Mouse (Mus musculus) hindbrain, postnatal 0 days (tissue): ENCODE data around the gene Inpp5k. TPM values are rescaled to one million over a fixed set of nuclear protein-coding genes. Genes with fewer than 3 reads are reported as not detected.

ENCODE experiments used
- ATAC-seq: fragments of 200-750 bp; cut with Nextera tagmentation; 2 replicates; pipeline ENCODE4 v1.8.0; 2017; ENCODE audit warnings: mild to moderate bottlenecking, moderate TSS enrichment, moderate library complexity
- DNase-seq: peaks from one replicate; pipeline ENCODE4 v3.0.0-alpha.2; 2015; ENCODE audit warnings: low spot score
- H3K27ac ChIP-seq: fragments of 300-500 bp; sonication (generic); 2 replicates; pipeline ENCODE4 v1.5.1; 2014; ENCODE audit warnings: mild to moderate bottlenecking
- H3K27me3 ChIP-seq: fragments of 300-500 bp; sonication (generic); 2 replicates; pipeline ENCODE4 v1.6.1; 2014; ENCODE audit warnings: low read length, mixed read lengths; ENCODE audit not compliant: insufficient read depth
- H3K36me3 ChIP-seq: fragments of 300-500 bp; sonication (generic); 2 replicates; pipeline ENCODE4 v1.6.1; 2014; ENCODE audit warnings: low read length, mixed read lengths; ENCODE audit not compliant: insufficient read depth
- H3K4me1 ChIP-seq: fragments of 300-500 bp; sonication (generic); 2 replicates; pipeline ENCODE4 v1.6.1; 2014; ENCODE audit warnings: antibody characterized with exemption, low read length, mixed read lengths; ENCODE audit not compliant: insufficient read depth
- H3K4me2 ChIP-seq: fragments of 300-500 bp; sonication (generic); 2 replicates; pipeline ENCODE4 v1.6.1; 2014; ENCODE audit warnings: low read depth, mild to moderate bottlenecking, low read length, moderate library complexity, mixed read lengths
- H3K4me3 ChIP-seq: fragments of 300-500 bp; sonication (generic); 2 replicates; pipeline ENCODE4 v1.5.1; 2014; ENCODE audit warnings: low read length
- H3K9ac ChIP-seq: fragments of 300-500 bp; sonication (generic); replicated peaks from 2 replicates; pipeline ENCODE4 v1.6.1; 2014; ENCODE audit warnings: mild to moderate bottlenecking, low read length, moderate library complexity, mixed read lengths
- H3K9me3 ChIP-seq: fragments of 300-500 bp; sonication (generic); 2 replicates; pipeline ENCODE4 v1.6.1; 2016; ENCODE audit warnings: low read length, mixed read lengths
- CTCF ChIP-seq: IDR thresholded peaks from 2 replicates; pipeline ENCODE4 v1.5.1; 2016; ENCODE audit warnings: antibody characterized with exemption, control low read depth, low read depth
- WGBS: fragments of 180-500 bp; shearing (Covaris S2); extraction: QIAGEN DNeasy Blood & Tissue Kit; methylation state at CpG from one replicate; pipeline ENCODE4 v1.1.7; 2014; 5-methylcytosine and 5-hydroxymethylcytosine counted together
- polyA plus RNA-seq: library from polyadenylated mRNA; unstranded; fragments of >200 nt; fragmentation: Nextera tagmentation; extraction: Ambion mirVana; gene quantifications from 2 replicates; pipeline ENCODE4 v1.2.1, GENCODE M21; 2015
- total RNA-seq: library from RNA; depleted of rRNA; stranded (reverse); fragments of >200 nt; gene quantifications from 2 replicates; pipeline ENCODE4 v1.2.3, GENCODE M21; 2014

The Inpp5k gene
- total and polyA plus RNA-seq, 2 experiments from 2014 or later: 43.9 to 52.1 TPM

GRCm38 (mm10) chr11:75652222-75652941, 21.6 kb downstream of the Inpp5k start:
- TF ChIP-seq CTCF: peak; percentile 31
- no peak for ATAC-seq
- no peak for DNase-seq

DNA sequence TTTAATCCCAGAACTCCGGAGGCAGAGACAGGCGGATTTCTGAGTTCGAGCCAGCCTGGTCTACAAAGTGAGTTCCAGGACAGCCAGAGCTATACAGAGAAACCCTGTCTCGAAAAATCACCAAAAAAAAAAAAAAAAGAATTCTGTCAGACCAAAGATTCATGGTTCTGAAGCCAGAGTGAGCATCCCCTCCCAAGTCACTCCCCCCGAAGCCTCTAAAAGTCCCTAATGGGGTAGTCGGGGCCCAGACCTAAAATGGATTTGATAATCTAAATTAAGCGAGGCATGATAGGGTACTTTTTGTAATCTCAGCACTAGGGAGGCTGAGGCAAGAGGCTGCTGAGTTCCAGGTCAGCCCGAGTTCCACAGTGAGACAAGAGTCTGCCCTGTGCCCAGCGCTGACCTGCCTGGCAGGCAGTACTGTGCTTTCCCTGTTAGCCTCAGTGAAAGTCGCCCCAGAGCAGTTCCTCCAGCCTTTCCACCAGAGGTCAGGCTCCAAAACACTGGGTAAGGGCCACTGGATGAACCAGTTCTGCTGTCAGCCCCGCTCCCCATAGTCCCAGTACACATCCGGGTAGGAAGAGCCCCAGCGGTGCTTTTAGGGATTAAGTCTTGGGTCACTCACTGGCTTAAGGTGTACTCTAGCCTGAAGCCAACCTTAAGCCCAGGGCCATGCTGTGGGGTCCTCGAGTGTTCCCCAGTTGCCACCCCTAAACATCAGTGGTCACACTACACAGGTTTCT, 22.3 kb downstream of the Inpp5k start:
- Histone ChIP-seq H3K9me3 (no peaks in the 10 kb centered on the region), H3K36me3 (no peaks in the 10 kb centered on the region), H3K4me3 (peak overlapping the region; percentile 47; the same call in 1 of the 2 replicates), H3K4me1 (peaks cover 21% of the 10 kb centered on the region), H3K27me3 (no peaks in the 10 kb centered on the region), H3K27ac (peak overlapping the region; percentile 51; the same call in 1 of the 2 replicates), H3K4me2 (peak overlapping the region; percentile 91), H3K9ac (peak overlapping the region; percentile 55)
- peak; percentile 32; the same call in 1 of the 2 replicates for TF ChIP-seq CTCF
- no peak for ATAC-seq
- 36% methylated on average over 14 of the region's 14 CpGs for WGBS
- no peak for DNase-seq

More at GRCm38 (mm10) chr11:75652222-75652941, 21.6 kb downstream of the Inpp5k start:
- no peaks in the 10 kb centered on the region for H3K9me3 ChIP-seq
- peak overlapping the region; percentile 72 for H3K9ac ChIP-seq
- H3K4me1 ChIP-seq: peaks cover 21% of the 10 kb centered on the region
- H3K27ac ChIP-seq: peak overlapping the region; percentile 87
- H3K4me3 ChIP-seq: peak overlapping the region; percentile 54
- H3K36me3 ChIP-seq: no peaks in the 10 kb centered on the region
- peak overlapping the region; percentile 91 for H3K4me2 ChIP-seq
- 21% methylated on average over 20 of the region's 20 CpGs for WGBS
- H3K27me3 ChIP-seq: no peaks in the 10 kb centered on the region

- H3K27ac ChIP-seq: peak overlapping the region; percentile 51; the same call in 1 of the 2 replicates
- H3K27me3 ChIP-seq: no peaks in the 10 kb centered on the region
- ATAC-seq (peak; percentile 41), DNase-seq (peak; percentile 71)
- no peaks in the 10 kb centered on the region for H3K9me3 ChIP-seq
- H3K9ac ChIP-seq: peak overlapping the region; percentile 55
- WGBS: under 1% methylated on average over 35 of the region's 45 CpGs
- peak overlapping the region; percentile 47 for H3K4me3 ChIP-seq
- H3K36me3 ChIP-seq: no peaks in the 10 kb centered on the region
- TF ChIP-seq CTCF: no peak
- peak overlapping the region; percentile 91 for H3K4me2 ChIP-seq
- H3K4me1 ChIP-seq: peaks cover 21% of the 10 kb centered on the region
These were observed 23.1 kb downstream of the Inpp5k start for GRCm38 (mm10) chr11:75653781-75654470.

- Histone ChIP-seq H3K36me3 (no peaks in the 10 kb centered on the region), H3K27me3 (no peaks in the 10 kb centered on the region), H3K27ac (peak overlapping the region; percentile 65; the same call in 1 of the 2 replicates), H3K4me3 (peak overlapping the region; percentile 47), H3K9me3 (no peaks in the 10 kb centered on the region), H3K4me1 (peaks cover 21% of the 10 kb centered on the region), H3K9ac (peak overlapping the region; percentile 55; the same call in 1 of the 2 replicates), H3K4me2 (peak overlapping the region; percentile 91)
- TF ChIP-seq CTCF: no peak
- DNase-seq (no peak), ATAC-seq (no peak)
- WGBS: 45% methylated on average over 25 of the region's 25 CpGs
These were observed 23.9 kb downstream of the Inpp5k start for GRCm38 (mm10) chr11:75654471-75655390.

DNA sequence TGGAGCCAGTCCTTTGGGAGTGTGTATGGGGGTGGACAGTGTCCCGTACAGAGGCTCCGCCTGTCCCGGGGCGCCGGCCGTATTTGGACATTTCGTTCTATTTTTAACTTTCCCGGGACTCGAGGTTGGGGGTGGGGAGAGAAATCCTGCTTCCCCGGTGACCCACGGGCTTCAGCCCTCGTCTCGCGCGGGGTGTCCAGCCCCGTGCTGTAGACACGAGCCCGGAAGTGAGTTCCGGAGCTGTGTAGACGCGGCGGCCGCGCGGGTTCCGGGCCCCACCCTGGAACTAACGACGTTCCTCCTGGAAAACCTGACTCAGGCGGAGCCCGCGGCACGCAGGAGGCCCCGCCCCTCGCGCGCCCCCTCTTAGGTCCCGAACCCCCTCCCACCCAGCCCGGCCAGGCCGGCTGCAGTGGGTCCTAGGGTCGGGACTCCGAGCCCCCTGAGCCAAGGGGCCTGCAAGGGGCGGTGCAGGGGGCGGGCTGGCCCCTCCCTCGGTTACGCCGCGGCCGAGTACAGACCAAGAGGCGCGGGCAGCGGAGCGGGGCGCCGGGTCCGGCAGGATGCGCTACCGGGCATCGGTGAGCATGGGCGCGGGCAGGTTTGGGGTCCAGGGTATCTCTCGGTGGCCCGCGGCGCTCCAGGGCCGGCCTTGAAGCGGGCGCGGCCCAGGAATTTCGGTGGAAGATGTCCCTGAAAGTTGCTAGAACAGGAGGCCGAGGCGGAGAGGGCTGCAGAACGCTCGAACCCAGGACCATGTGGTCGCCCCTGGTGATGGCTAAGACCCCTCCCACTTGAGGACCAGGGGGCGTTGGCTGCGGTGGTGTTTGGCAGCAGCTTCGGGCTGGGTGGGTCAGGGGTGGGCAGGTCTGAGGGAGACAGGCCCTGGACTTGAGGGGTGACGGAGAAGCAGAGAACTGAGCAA, 25.1 kb downstream of the Inpp5k start:
- Histone ChIP-seq H3K4me1 (peaks cover 21% of the 10 kb centered on the region), H3K9me3 (no peaks in the 10 kb centered on the region), H3K27ac (peak overlapping the region; percentile 65), H3K36me3 (no peaks in the 10 kb centered on the region), H3K9ac (peak overlapping the region; percentile 68), H3K4me2 (peak overlapping the region; percentile 88), H3K27me3 (no peaks in the 10 kb centered on the region), H3K4me3 (peak overlapping the region; percentile 50)
- no peak for TF ChIP-seq CTCF
- WGBS: 3% methylated on average over 75 of the region's 78 CpGs
- DNase-seq (peak; percentile 63), ATAC-seq (peak; percentile 34; the same call in 1 of the 2 replicates)
